Mouse (Mus musculus) lung, adult 2 months (tissue): ENCODE measurements around the gene Nup133. TPM values are rescaled to one million over a fixed set of nuclear protein-coding genes. Genes with fewer than 3 reads are reported as not detected.

Experiments used
- DNase-seq: peaks from one replicate; pipeline ENCODE4 v3.0.0; 2022
- H3K4me1 ChIP-seq: fragments of 200-500 bp; 2 replicates; pipeline ENCODE4 v1.6.1; 2011; ENCODE audit warnings: low read length; ENCODE audit not compliant: control insufficient read depth, insufficient read depth
- H3K4me3 ChIP-seq: fragments of 200-500 bp; replicated peaks from 2 replicates; pipeline ENCODE3; 2011; ENCODE audit warnings: low read depth, mild to moderate bottlenecking, control low read depth, low read length; ENCODE audit errors: extremely low read depth
- CTCF ChIP-seq: fragments of 200-500 bp; IDR thresholded peaks from 2 replicates; pipeline ENCODE4 v1.5.1; 2011; ENCODE audit warnings: mild to moderate bottlenecking, low read length, control low read depth; ENCODE audit not compliant: insufficient read depth
- POLR2A ChIP-seq: fragments of 200-500 bp; IDR thresholded peaks from 2 replicates; pipeline ENCODE4 v1.6.1; 2011; ENCODE audit warnings: low read depth, mild to moderate bottlenecking, control low read depth, low read length, borderline replicate concordance; ENCODE audit errors: extremely low read depth
- WGBS: fragments of 180-500 bp; shearing (Covaris S2); methylation state at CpG from one replicate; pipeline ENCODE4 v1.1.7; 2018; 5-methylcytosine and 5-hydroxymethylcytosine counted together
- polyA plus RNA-seq: library from polyadenylated mRNA; depleted of rRNA; stranded (reverse); fragments of >200 nt; gene quantifications from 2 replicates; pipeline ENCODE4 v1.2.3, GENCODE M21; 2012; rRNA removed

Nup133 gene
- polyA plus RNA-seq, 1 experiment = 10.8 TPM

DNA sequence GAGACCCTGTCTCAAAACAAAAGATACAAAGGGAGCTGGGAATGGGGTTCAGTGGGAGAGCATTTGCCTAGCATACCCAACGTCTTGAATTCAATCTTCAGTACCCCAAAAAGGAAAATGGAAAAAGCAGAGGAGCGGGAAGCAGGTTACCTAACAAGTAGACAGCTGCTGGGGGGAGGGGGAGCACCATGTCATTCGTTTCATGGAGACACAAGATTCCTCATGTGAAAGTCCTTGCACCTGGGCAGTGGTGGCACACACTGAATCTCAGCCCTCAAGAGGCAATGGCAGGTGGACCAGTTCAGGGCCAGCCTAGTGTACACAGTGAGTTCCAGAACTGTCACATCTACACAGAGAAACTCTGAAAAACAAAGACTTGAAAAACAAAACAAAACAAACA lies 91.7 kb downstream of the Nup133 start:
- TF ChIP-seq CTCF (no peak), POLR2A (no peak)
- no peaks in the 10 kb centered on the region for H3K4me1 ChIP-seq
- H3K4me3 ChIP-seq = no peak overlapping the region
- WGBS = 82% methylated on average over 3 of the region's 3 CpGs
- no peak for DNase-seq

DNA sequence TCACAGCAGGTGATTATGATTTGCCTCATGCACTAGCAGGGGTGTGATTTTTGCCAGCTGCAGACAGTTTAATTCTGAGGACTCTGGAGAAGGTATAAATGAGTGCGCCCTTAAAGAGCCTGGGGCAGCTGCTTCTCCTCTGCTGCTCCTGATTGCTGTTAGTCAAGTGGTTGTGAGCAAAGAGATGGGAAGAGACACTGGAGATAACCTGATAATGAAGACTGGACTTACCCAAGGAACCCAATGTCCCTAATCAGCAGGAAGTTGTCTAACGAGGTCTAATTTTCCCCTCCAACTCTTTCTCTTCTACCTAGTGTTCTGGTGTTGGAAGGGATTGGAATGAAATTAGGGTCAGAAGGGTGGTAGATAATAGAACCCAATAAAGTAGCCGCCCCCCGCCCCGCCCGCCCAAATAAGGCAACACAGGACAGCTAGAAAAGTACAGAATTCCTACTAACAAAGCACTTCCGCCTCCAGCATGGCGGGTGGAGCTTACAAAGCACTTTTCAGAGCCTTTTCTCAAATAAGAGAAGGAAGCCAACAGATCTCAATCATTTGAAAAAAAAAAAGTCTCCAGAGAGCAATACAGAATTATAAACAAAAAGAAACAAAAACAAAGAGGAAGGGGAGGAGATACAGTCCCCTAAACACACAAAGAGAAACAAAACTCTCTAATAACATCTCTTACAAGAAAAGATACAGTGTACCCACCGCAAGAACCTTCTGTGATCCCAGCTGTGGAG lies 94.2 kb downstream of the Nup133 start:
- Histone ChIP-seq H3K4me1 (no peaks in the 10 kb centered on the region), H3K4me3 (no peak overlapping the region)
- WGBS = 76% methylated on average over 9 of the region's 9 CpGs
- no peak for TF ChIP-seq POLR2A
- no peak for TF ChIP-seq CTCF
- no peak for DNase-seq

DNA sequence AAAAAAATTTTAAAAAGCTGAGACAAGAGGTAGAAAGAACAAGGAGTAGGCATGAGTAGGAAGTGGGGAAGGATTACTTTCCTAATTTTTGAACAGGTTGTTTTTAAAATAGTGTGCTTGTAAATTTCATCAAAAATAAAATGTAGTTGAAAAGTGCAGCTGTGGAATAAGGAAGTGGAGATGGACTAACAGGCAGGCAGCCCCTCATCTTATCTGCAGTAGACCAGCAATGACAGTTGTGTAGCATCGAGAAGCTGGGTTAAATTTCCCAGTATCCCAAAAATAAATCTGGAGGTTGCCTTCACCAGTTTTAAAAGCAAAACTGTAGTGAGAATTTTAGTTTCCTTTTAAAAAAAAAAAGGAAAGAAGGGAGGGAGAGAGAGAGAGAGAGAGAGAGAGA lies 94.8 kb downstream of the Nup133 start:
- DNase-seq = no peak

DNA sequence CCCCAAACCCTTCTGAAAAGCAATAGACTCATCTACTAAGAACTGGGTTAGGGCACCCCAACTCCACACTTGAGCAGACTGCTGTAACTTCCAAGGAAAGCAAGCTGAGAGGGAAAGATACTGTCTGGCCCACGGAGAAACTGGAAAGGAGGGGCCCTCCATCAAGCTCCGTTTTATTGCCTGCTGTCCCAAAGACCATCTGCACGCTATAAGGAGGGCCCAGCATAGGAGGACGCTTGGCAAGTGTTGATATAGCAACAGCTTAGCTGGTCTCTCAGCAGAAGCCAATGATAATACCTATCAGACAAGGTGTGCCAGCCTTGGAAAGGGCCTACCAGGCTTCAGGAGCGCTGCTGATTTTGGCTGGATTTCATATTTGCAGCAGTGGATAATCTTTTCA lies 97.5 kb downstream of the Nup133 start:
- TF ChIP-seq POLR2A (no peak), CTCF (no peak)
- WGBS = 70% methylated on average over 5 of the region's 5 CpGs
- DNase-seq = no peak
- no peak overlapping the region for H3K4me3 ChIP-seq
- no peaks in the 10 kb centered on the region for H3K4me1 ChIP-seq

More for the DNA sequence above, 94.8 kb downstream of the Nup133 start:
- Histone ChIP-seq H3K4me1 (no peaks in the 10 kb centered on the region), H3K4me3 (no peak overlapping the region)
- TF ChIP-seq CTCF (no peak), POLR2A (no peak)
- WGBS = 72% methylated on average over 1 of the region's 1 CpGs

DNA sequence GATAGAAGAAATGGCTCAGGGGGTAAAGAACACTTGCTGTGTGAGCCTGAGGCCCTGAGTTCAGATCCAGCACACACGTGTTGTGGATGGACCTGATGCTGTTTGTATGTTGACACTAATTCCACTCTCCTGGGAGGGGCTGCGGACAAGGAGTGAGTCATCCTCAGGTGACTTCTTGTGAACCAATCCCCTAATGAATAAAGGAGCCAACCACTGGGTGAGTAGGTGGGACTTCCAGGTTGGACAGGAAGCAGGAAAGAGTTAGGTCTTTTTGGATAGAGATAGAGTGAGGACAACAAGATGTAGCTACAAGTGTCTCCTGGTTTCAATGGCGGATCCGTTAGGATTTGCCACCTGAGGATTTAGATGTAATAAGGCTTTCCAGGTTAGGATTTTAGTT lies 99.7 kb downstream of the Nup133 start:
- Histone ChIP-seq H3K4me1 (no peaks in the 10 kb centered on the region), H3K4me3 (no peak overlapping the region)
- TF ChIP-seq POLR2A (no peak), CTCF (no peak)
- WGBS = 80% methylated on average over 4 of the region's 4 CpGs
- no peak for DNase-seq

DNA sequence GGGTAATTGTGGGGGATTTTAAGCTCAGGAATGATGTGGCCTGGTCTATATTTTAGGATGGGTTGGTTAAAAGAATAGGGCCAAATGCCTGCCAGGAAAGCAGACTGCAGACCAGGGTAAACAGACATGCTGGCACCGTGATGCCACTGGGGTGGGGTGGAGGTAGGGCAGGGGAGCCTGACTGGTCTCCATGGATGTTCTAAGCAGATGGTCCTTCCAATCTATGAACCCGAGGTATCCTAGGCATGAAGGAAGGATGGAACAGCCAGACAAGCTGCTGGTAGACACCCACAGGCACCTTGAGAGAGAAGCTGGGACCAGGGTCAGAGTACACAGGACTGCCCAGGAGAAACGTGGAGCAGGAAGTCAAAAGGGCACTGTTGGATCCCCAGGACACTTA lies 101.5 kb downstream of the Nup133 start:
- 56% methylated on average over 3 of the region's 3 CpGs for WGBS
- no peak for DNase-seq
- no peaks in the 10 kb centered on the region for H3K4me1 ChIP-seq
- TF ChIP-seq POLR2A (no peak), CTCF (no peak)
- no peak overlapping the region for H3K4me3 ChIP-seq

Other genes with a start within 250 kb of the Nup133 start
- gene Rab4a, start 143.3 kb downstream of the Nup133 start, polyA plus RNA-seq = 7.3 and 7.9 TPM in 2 replicates
- 0.80 and 0.86 TPM in 2 replicates for gene Ccsap, start 89.1 kb downstream of the Nup133 start, polyA plus RNA-seq
- 1.2 and 1,963 TPM in 2 replicates for gene Acta1, start 54.5 kb downstream of the Nup133 start, polyA plus RNA-seq
- gene Abcb10, start 33.9 kb upstream of the Nup133 start, polyA plus RNA-seq = 10.9 and 12.6 TPM in 2 replicates
- gene Taf5l, start 72.1 kb upstream of the Nup133 start, polyA plus RNA-seq = 22.7 and 26.0 TPM in 2 replicates
- gene Urb2, start 72.2 kb upstream of the Nup133 start, polyA plus RNA-seq = 3.1 and 4.3 TPM in 2 replicates